Mouse (Mus musculus): Measurements from ENCODE around the gene Alkbh3. TPM values are rescaled to one million over a fixed set of nuclear protein-coding genes. Genes with fewer than 3 reads are reported as not detected.

The Alkbh3 gene
- polyA plus RNA-seq (2017; shearing (Covaris generic)), result 79.2 TPM

DNA sequence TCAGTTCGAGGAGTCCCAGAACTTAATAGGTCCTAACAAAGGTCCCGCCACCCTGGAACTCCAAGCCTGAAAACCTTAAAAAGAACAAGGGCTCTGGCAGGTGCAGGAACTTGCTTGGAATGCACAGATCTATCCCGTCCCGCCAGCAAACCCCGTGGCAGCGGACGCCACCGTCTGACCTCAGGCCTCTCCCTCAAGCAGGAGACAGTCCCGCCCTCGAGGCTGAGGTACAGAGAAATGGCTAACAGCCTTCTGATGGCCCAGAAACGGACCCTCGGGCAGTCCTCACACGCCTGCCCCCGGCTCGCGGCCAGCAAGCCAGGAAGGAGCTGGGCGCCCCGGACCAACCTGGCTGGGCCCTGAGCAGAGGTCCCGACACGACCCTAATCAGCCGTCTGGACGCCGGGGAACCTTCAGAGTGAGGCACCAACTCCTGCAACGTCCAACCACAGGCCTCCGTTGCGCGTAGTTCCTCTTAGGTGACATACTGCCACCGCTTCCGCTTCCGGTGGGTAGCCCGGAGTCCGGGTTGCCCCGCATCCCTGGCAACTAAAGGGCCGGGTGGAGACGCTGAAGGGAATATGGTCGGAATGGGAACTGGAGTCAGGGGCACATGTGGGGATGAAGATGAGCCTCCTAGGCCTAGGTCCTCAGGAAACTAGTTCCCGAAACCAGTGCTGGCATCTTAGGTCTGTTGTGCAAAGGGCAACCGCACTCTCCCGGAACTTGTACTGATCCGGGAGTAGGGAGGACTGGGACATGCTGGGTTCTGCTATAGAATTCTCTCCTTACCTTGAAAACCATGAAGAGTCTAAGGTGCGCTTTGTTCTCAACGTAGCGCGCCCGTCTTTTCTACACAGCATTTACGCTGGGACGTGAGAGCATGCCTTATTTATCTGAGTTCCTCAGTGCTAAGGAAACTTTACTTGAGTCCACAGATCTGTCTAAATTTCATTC lies at the start of gene Alkbh3:
Gene Alkbh3, minus strand, starts transcription at position 473 of the 957 bp plus-strand sequence.

DNA sequence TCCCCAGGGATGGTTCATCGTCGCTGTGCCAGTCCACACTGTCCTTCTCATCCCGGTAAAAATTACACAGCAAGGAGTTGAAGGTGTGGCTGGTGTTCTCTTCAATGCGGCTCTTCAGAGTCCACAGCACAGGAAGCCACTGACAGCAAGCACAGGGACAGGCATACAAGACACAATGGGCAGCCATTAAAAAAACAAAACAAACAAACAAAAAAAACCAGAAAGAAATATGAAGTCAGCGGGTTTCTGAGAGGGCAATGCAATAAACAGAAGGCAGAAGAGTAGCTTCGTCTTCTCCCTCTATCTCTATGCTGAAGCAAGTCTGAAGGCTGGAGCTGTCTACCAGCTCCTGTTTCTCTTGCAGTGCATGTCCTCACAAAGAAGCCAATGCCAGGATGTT lies 14.4 kb downstream of the Alkbh3 start, which contains the start of gene Gm27027:
Gene Gm27027, minus strand, starts transcription at position 101 of the 400 bp plus-strand sequence.

DNA sequence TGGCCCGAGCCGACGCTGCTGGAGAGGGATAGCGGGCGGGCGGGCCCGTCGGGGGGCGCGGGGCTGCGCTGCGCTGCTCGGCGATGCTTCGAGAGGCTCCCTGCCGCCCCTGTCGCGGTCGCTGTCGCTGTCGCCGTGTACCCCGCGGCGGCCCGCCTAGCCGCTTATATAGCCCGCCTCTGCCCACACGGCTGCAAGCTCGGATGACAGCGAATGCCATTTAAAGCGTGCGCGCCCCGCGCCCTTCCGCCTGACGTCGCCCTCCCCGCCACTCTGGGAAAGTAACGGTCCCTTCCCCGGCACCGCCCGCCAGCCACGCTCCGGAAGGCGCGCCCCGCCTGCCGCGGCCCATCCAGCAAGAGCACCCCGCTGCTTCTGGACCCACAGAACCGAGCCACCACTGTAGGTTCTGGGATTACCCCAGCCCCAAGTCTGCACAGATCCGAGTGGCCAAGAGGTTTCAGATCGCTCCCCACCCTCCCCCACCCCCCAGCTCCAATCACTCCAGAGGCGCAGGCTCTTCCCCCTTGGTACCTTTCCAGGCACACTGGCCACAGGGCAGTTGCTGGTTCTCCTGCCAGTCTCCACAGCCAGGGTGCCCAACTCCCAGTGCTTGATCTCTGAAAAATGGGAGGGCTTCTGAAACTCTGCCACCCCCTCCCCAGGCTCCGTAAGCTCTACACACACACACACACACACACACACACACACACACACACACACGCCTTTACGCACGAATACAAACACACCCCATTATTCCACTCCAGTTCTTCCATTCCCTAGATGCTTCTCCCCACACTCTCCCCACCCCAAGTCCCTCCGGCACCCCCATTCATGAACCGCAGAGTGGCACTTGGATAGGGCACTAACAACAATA lies 53.5 kb downstream of the Alkbh3 start, which contains the start of gene Gm13889:
Gene Gm13889, minus strand, starts transcription at position 294 of the 877 bp plus-strand sequence.

Other genes with a start within 250 kb of the Alkbh3 start
- gene Ext2, start 188.2 kb downstream of the Alkbh3 start, polyA plus RNA-seq (2017; shearing (Covaris generic)), result 44.4 TPM
- gene Accs, start 160.9 kb downstream of the Alkbh3 start, polyA plus RNA-seq (2017; shearing (Covaris generic)), result 12.6 TPM
- gene Accsl, start 141.7 kb downstream of the Alkbh3 start, polyA plus RNA-seq (2017; shearing (Covaris generic)), result not detected
- not detected for gene Gm13889, start 53.6 kb downstream of the Alkbh3 start, polyA plus RNA-seq (2017; shearing (Covaris generic))
- not detected for gene Gm27027, start 14.5 kb downstream of the Alkbh3 start, polyA plus RNA-seq (2017; shearing (Covaris generic))
- 65.2 TPM for gene Hsd17b12, start 147.2 kb upstream of the Alkbh3 start, polyA plus RNA-seq (2017; shearing (Covaris generic))

Measured in inflammation-experienced regulatory T-cells, adult 16 weeks (primary cell).